Mouse (Mus musculus) stomach, embryonic 16.5 days (tissue): ENCODE measurements around the gene Cir1. TPM values are rescaled to one million over a fixed set of nuclear protein-coding genes. Genes with fewer than 3 reads are reported as not detected.

Experiments used
- ATAC-seq: fragments of 200-750 bp; cut with Nextera tagmentation; 2 replicates; pipeline ENCODE4 v1.8.0; 2017; ENCODE audit warnings: moderate number of reproducible peaks, moderate TSS enrichment; ENCODE audit not compliant: insufficient read depth, low FRiP score
- H3K27ac ChIP-seq: fragments of 300-500 bp; sonication (generic); 2 replicates; pipeline ENCODE4 v1.5.1; 2014; ENCODE audit warnings: low read length
- H3K27me3 ChIP-seq: fragments of 300-500 bp; sonication (generic); 2 replicates; pipeline ENCODE4 v1.6.1; 2014; ENCODE audit warnings: low read length, control low read depth, mixed read lengths; ENCODE audit not compliant: control insufficient read depth, insufficient read depth
- H3K36me3 ChIP-seq: fragments of 300-500 bp; sonication (generic); 2 replicates; pipeline ENCODE4 v1.6.1; 2014; ENCODE audit warnings: low read length; ENCODE audit not compliant: control insufficient read depth, insufficient read depth
- H3K4me1 ChIP-seq: fragments of 300-500 bp; sonication (generic); 2 replicates; pipeline ENCODE4 v1.6.1; 2014; ENCODE audit warnings: low read length, control low read depth, mixed read lengths; ENCODE audit not compliant: control insufficient read depth, insufficient read depth
- H3K4me2 ChIP-seq: fragments of 300-500 bp; sonication (generic); 2 replicates; pipeline ENCODE4 v1.6.1; 2014; ENCODE audit warnings: low read depth, low read length, mixed read lengths
- H3K4me3 ChIP-seq: fragments of 300-500 bp; sonication (generic); replicated peaks from 2 replicates; pipeline ENCODE4 v1.5.1; 2014; ENCODE audit warnings: mild to moderate bottlenecking, low read length
- H3K9ac ChIP-seq: fragments of 300-500 bp; sonication (generic); 2 replicates; pipeline ENCODE4 v1.6.1; 2014; ENCODE audit warnings: low read length
- H3K9me3 ChIP-seq: fragments of 300-500 bp; sonication (generic); replicated peaks from 2 replicates; pipeline ENCODE4 v1.6.1; 2016; ENCODE audit warnings: low read length, control low read depth; ENCODE audit not compliant: control insufficient read depth
- WGBS: fragments of 180-500 bp; shearing (Covaris S2); extraction: QIAGEN DNeasy Blood & Tissue Kit; methylation state at CpG from one replicate; pipeline ENCODE4 v1.1.7; 2014; 5-methylcytosine and 5-hydroxymethylcytosine counted together
- polyA plus RNA-seq: library from polyadenylated mRNA; unstranded; fragments of >200 nt; fragmentation: Nextera tagmentation; extraction: Ambion mirVana; gene quantifications from 2 replicates; pipeline ENCODE4 v1.2.1, GENCODE M21; 2015

Gene Cir1
- polyA plus RNA-seq, 1 experiment from 2014 or later, result 22.4 TPM

GRCm38 (mm10) chr2:73264611-73265195 lies 47.8 kb downstream of the Cir1 start:
- H3K4me3 ChIP-seq, result peak overlapping the region; percentile 50
- peak overlapping the region; percentile 74 for H3K4me2 ChIP-seq

GRCm38 (mm10) chr2:73263794-73264610 lies 48.5 kb downstream of the Cir1 start:
- H3K9me3 ChIP-seq, result peaks cover 3% of the 10 kb centered on the region
- H3K4me2 ChIP-seq, result peak overlapping the region; percentile 74
- no peak overlapping the region for H3K27ac ChIP-seq
- no peaks in the 10 kb centered on the region for H3K36me3 ChIP-seq
- peaks cover 13% of the 10 kb centered on the region for H3K4me1 ChIP-seq
- ATAC-seq, result 0 out of 2 replicates have a peak, but pooled peaks have one; percentile 44
- WGBS, result 2% methylated on average over 38 of the region's 38 CpGs
- H3K27me3 ChIP-seq, result peaks cover 62% of the 10 kb centered on the region
- peak overlapping the region; percentile 44; the same call in 1 of the 2 replicates for H3K9ac ChIP-seq
- H3K4me3 ChIP-seq, result peak overlapping the region; percentile 50

More at GRCm38 (mm10) chr2:73264611-73265195, 47.8 kb downstream of the Cir1 start:
- H3K4me1 ChIP-seq, result peaks cover 13% of the 10 kb centered on the region
- WGBS, result 7% methylated on average over 11 of the region's 11 CpGs
- peaks cover 3% of the 10 kb centered on the region for H3K9me3 ChIP-seq
- ATAC-seq, result no peak
- peaks cover 67% of the 10 kb centered on the region for H3K27me3 ChIP-seq
- no peaks in the 10 kb centered on the region for H3K36me3 ChIP-seq
- no peak overlapping the region for H3K9ac ChIP-seq
- no peak overlapping the region for H3K27ac ChIP-seq

GRCm38 (mm10) chr2:73263172-73263765 lies 49.2 kb downstream of the Cir1 start:
- no peak for ATAC-seq
- Histone ChIP-seq H3K4me2 (peak overlapping the region; percentile 74), H3K4me1 (peaks cover 13% of the 10 kb centered on the region), H3K36me3 (no peaks in the 10 kb centered on the region), H3K27ac (no peak overlapping the region), H3K9me3 (peaks cover 3% of the 10 kb centered on the region), H3K4me3 (peak overlapping the region; percentile 50), H3K27me3 (peaks cover 55% of the 10 kb centered on the region), H3K9ac (peak overlapping the region; percentile 44; the same call in 1 of the 2 replicates)
- WGBS, result 12% methylated on average over 16 of the region's 16 CpGs

GRCm38 (mm10) chr2:73248701-73249100 lies 63.8 kb downstream of the Cir1 start:
- no peaks in the 10 kb centered on the region for H3K36me3 ChIP-seq
- no peaks in the 10 kb centered on the region for H3K4me1 ChIP-seq
- no peak for ATAC-seq
- 88% methylated on average over 4 of the region's 4 CpGs for WGBS
- H3K9me3 ChIP-seq, result no peaks in the 10 kb centered on the region
- H3K9ac ChIP-seq, result no peak overlapping the region
- no peak overlapping the region for H3K4me2 ChIP-seq
- no peak overlapping the region for H3K4me3 ChIP-seq
- no peaks in the 10 kb centered on the region for H3K27me3 ChIP-seq
- H3K27ac ChIP-seq, result no peak overlapping the region

GRCm38 (mm10) chr2:73241299-73241698 lies 71.2 kb downstream of the Cir1 start:
- Histone ChIP-seq H3K36me3 (no peaks in the 10 kb centered on the region), H3K4me1 (no peaks in the 10 kb centered on the region), H3K4me2 (no peak overlapping the region), H3K27me3 (no peaks in the 10 kb centered on the region), H3K9ac (no peak overlapping the region), H3K4me3 (no peak overlapping the region), H3K27ac (no peak overlapping the region), H3K9me3 (no peaks in the 10 kb centered on the region)
- ATAC-seq, result no peak
- WGBS, result 71% methylated on average over 4 of the region's 4 CpGs

Other genes with a start within 250 kb of the Cir1 start
- gene Ola1, start 93.8 kb downstream of the Cir1 start, polyA plus RNA-seq, result 77.9 and 80.8 TPM in 2 replicates
- not detected in 2 replicates for gene Sp9, start 40.8 kb downstream of the Cir1 start, polyA plus RNA-seq
- 14.7 and 16.1 TPM in 2 replicates for gene Scrn3, start 100 bp downstream of the Cir1 start, polyA plus RNA-seq
- 6.5 and 7.7 TPM in 2 replicates for gene Gpr155, start 73.9 kb upstream of the Cir1 start, polyA plus RNA-seq
- 5.6 and 7.0 TPM in 2 replicates for gene Wipf1, start 217.0 kb upstream of the Cir1 start, polyA plus RNA-seq